Mouse (Mus musculus): Measurements from ENCODE around the gene Coro7.
"Not testable (repeated sequence)": the region's sequence is repeated elsewhere in the genome, so short reads cannot be mapped to it uniquely, and the experiment has no call there.

The Coro7 gene

GRCm38 (mm10) chr16:4682628-4683179 lies 3.1 kb upstream of the Coro7 start:
- no peak for DNase-seq (ENCODE audit: low read depth, low spot score)

- not testable (repeated sequence) for DNase-seq (ENCODE audit: low read depth, low spot score)
Observed at GRCm38 (mm10) chr16:4680922-4681455, 1.4 kb upstream of the Coro7 start.

DNA sequence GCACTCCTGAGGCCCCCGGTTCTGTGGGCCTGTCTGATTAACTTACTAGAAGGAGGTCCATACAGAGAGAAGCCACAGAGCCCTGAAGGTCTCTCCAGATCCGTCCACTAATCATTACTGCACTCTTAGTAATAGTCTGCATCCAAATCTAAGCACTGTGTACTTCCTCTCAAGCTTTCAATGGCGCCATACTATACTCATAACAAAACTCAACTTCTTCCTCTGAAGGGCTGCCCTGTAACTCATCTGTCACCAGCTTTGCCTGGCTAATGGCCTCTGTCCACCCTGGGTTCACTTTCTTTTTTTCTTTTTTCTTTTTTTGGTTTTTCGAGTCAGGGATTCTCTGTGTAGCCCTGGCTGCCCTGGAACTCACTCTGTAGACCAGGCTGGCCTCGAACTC lies 1.5 kb downstream of the Coro7 start:
- DNase-seq (ENCODE audit: low read depth, low spot score) = no peak

DNA sequence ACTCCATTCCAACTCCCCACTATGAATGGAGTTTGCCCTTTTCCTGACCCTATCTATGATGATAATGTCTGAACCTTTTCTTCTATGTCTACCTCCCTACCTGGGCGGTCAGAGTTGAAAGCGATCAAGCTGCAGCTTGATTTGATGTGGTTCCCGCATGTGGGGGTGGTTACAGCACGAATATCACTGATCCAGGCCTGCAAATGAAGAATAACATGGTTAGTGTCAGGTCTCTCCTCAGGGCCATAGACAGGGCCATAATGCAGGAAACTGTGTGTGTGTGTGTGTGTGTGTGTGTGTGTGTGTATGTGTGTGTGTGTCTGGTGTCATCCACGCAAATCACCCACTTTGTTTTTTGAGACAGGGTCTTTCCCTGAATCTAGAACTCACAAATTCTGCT lies 2.7 kb downstream of the Coro7 start:
- no peak for DNase-seq (ENCODE audit: low read depth, low spot score)

GRCm38 (mm10) chr16:4674091-4674490 lies 5.5 kb downstream of the Coro7 start:
- no peak for DNase-seq (ENCODE audit: low read depth, low spot score)

DNA sequence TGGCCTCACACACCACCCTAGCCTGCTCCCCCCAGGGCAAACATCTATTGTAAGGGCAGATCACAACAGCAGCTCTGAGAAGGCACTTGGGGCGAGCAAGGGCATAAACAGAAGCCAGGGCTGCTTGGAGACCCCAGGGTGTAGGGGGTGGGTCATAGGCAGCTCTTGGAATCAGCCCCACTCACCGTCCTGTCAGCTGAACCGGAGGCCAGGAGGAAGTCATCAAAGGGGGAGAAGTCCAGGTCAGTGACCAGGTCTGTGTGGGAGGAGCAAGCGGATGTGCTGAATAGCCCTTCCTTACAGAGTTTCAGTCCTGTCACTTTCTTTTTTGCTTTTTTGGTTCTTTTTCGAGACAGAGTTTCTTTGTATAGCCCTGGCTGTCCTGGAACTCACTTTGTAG lies 9.3 kb downstream of the Coro7 start:
- DNase-seq (ENCODE audit: low read depth, low spot score) = no peak

- DNase-seq (ENCODE audit: low read depth, low spot score) = peak; percentile 94
Observed at GRCm38 (mm10) chr16:4667190-4667808, 12.3 kb downstream of the Coro7 start.

GRCm38 (mm10) chr16:4665726-4666125 lies 13.9 kb downstream of the Coro7 start:
- DNase-seq (ENCODE audit: low read depth, low spot score) = no peak

- no peak for DNase-seq (ENCODE audit: low read depth, low spot score)
Observed at GRCm38 (mm10) chr16:4663806-4664205, 15.8 kb downstream of the Coro7 start.

GRCm38 (mm10) chr16:4661605-4662004 lies 18.0 kb downstream of the Coro7 start:
- DNase-seq (ENCODE audit: low read depth, low spot score) = no peak

DNA sequence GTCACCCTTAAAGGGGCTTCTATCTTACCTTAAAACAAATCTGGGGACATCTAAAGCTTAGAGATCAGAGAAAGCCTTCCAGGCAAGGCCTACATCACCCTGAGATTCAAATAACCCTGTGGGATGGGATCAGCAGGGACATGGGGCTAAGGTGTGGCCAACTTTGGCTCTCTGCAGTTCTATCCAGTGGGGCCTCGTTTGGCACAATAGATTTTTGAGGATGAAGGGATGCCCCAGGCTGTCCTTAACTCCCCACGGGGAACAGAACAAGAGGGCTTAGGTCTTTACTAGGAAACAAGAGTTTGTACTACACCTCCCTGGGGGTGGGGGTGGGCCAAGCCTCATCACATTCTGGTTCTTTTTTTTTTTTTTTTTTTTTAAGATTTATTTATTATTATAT lies 20.3 kb downstream of the Coro7 start:
- DNase-seq (ENCODE audit: low read depth, low spot score) = no peak

- DNase-seq (ENCODE audit: low read depth, low spot score) = peak; percentile 55
Observed at GRCm38 (mm10) chr16:4658781-4659245, 20.8 kb downstream of the Coro7 start.

GRCm38 (mm10) chr16:4656571-4657081 lies 23.0 kb downstream of the Coro7 start:
- peak; percentile 31 for DNase-seq (ENCODE audit: low read depth, low spot score)

DNA sequence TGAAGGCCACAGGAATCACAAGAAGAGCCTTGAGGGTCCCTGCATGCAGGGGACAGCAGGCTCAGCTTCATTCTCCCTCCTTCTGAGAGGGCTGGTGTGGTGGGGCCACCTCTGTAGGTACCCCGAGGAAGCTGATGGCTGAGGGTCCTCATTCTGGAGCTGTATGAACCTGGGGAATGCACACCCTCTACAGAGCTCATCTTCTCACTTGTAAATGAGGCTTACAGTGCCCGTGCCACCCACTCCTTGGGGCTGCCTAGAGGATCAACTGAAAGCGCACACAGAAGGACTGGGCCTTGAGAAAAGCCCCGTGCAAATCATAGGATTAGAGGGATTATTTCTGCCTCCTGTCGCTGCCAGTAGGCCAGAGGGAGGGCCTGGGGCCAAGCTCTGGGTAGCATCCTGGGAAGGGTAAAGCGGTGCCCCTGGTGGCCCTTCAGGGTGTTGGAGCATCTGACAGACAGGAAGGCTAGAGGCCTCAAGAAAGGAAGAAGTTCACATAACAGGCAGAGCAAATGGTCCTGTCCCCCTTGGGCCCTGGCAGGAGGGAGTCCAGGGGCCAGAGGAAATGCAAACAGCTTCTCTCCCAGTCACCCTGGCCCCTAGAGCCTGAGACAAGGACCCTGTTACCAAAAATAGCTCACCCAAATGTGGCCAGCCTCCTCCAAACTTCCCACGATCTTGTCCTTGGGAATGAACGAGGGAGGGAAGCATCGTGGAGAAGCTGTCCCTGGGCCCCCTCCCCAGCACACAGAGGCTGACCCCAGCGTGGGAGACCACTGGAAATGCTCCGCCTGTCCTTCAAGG lies 23.6 kb downstream of the Coro7 start:
- peak; percentile 32 for DNase-seq (ENCODE audit: low read depth, low spot score)

DNA sequence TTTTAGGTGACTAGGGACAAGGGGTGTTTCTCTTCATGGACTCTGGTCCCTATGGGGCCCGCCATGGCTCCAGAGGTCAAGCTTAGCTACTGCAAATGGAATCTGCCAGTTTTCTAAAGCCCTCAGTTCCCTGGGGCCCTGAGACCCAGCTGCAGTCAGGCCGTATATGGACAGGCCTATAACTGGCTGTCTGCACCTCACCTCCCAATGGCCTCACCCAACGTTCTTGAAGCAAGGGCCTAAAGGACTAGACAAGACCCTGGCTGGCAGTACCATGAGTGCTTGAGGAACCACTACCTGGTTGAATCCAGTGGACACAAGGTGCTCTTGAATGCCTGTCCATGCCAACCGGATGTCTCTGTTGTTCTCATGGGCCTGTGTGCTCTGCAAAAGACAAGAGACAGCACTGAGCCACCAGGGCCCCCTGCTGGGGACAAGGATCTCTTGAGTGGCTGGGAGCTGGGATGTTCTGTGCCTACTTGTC lies 24.3 kb downstream of the Coro7 start:
- DNase-seq (ENCODE audit: low read depth, low spot score) = peak; percentile 61

DNA sequence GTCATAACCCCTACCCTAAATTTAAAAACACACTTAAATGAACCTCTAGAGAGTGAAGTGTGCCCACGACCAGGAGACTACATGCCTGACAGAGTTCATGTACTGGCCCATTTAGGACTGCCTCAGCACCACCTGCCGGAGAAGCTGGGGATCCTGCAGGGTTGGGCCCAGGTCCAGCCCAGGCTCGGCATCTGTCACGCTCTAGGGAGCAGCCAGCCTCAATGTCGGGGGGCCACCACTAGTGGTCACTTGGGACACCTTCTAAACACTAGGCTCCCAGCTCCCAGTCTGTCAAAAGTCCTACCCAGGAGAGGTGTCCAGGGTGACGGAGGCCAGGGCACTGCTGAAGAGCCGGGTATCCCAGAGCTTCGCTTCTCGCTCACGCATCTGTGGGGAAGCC lies 24.9 kb downstream of the Coro7 start:
- peak; percentile 31 for DNase-seq (ENCODE audit: low read depth, low spot score)

- DNase-seq (ENCODE audit: low read depth, low spot score) = peak; percentile 92
Observed at GRCm38 (mm10) chr16:4652707-4653416, 26.7 kb downstream of the Coro7 start.

DNA sequence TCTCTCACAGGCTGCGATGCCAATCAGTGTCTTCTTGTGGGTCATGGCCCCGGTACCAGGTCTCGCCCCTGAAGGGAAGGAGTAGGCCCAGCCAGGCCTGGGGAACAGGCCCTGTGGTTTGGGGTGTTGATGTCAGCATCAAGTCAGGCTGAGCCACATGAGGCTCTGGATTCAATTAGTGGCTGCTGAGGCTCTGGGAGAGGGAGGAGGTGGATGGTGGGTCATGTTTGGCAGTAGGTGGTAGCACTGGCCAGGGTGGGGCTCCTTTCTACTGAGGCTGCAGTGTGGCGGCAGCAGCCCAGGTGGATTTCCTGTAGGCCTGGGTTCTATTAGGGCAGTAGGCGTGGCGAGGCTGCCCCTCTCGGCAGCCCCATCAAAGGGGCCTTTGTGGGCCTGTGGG lies 28.0 kb downstream of the Coro7 start:
- DNase-seq (ENCODE audit: low read depth, low spot score) = no peak

GRCm38 (mm10) chr16:4651081-4651480 lies 28.5 kb downstream of the Coro7 start:
- DNase-seq (ENCODE audit: low read depth, low spot score) = no peak

DNA sequence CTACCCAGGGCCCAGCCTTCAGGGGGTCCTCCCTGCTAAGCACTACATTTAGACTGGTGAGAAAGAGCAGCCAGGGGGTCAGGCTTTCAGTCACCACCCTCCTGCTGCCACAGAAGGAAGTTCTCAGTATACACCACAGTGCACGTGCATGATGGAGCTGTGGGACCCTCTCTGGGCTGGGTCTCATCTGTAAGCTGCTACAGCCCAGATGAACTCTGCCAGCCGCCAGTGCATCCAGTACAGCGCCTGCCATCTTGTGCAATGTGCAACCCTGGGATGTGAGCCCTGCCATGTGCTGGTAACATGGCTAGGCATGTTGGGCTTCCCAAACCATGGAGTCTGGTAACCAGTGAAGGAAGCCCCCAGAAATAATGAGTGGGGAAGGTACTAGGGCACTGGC lies 29.4 kb downstream of the Coro7 start:
- no peak for DNase-seq (ENCODE audit: low read depth, low spot score)

- no peak for DNase-seq (ENCODE audit: low read depth, low spot score)
Observed at GRCm38 (mm10) chr16:4649692-4650091, 29.9 kb downstream of the Coro7 start.

GRCm38 (mm10) chr16:4649211-4649610 lies 30.4 kb downstream of the Coro7 start:
- DNase-seq (ENCODE audit: low read depth, low spot score) = no peak
